Mouse (Mus musculus) layer of hippocampus, postnatal 25 days (tissue): ENCODE results near the gene Dhtkd1. TPM values are rescaled to one million over a fixed set of nuclear protein-coding genes. Genes with fewer than 3 reads are reported as not detected.
"Not testable (repeated sequence)": the region's sequence is repeated elsewhere in the genome, so short reads cannot be mapped to it uniquely, and the experiment has no call there.

Experiments used
- DNase-seq, 2 experiments: peaks; one replicate each; pipeline ENCODE4 v3.0.0; 2022; ENCODE audit warnings: mixed read lengths in 2 of 2, low spot score in 1 of 2; ENCODE audit errors: extremely low spot score in 1 of 2
- total RNA-seq, 2 experiments: library from RNA; stranded (reverse); gene quantifications; 2 replicates each; pipeline ENCODE4 v1.2.3; 2021

Gene Dhtkd1
- total RNA-seq: 10 to 100 TPM in 1 of 2 experiments, 1 to 10 TPM in 1; 8.3 to 12.0 TPM

GRCm38 (mm10) chr2:5942416-5943032 is at the start of gene Dhtkd1:
Gene Dhtkd1 (minus strand): TSS chr2:5942792.
- DNase-seq: peak; percentile 49 to 61

GRCm38 (mm10) chr2:5977532-5977931 is 34.9 kb upstream of the Dhtkd1 start:
- no peak for DNase-seq

GRCm38 (mm10) chr2:5970629-5971028 is 28.0 kb upstream of the Dhtkd1 start:
- not testable (repeated sequence) for DNase-seq

GRCm38 (mm10) chr2:5965972-5966371 is 23.4 kb upstream of the Dhtkd1 start:
- DNase-seq: no peak

GRCm38 (mm10) chr2:5963729-5964128 is 21.1 kb upstream of the Dhtkd1 start:
- not testable (repeated sequence) for DNase-seq

GRCm38 (mm10) chr2:5962265-5962664 is 19.7 kb upstream of the Dhtkd1 start:
- DNase-seq: no peak

- DNase-seq: no peak
These were observed 15.1 kb upstream of the Dhtkd1 start for GRCm38 (mm10) chr2:5957705-5958104.

- no peak for DNase-seq
These were observed 9.1 kb upstream of the Dhtkd1 start for GRCm38 (mm10) chr2:5951621-5952211.

- peak; percentile 88 to 89 for DNase-seq
These were observed 8.4 kb upstream of the Dhtkd1 start, which contains the start of gene Upf2 for GRCm38 (mm10) chr2:5950766-5951595. Gene Upf2 (plus strand): TSS chr2:5951469.

GRCm38 (mm10) chr2:5950305-5950704 is 7.7 kb upstream of the Dhtkd1 start:
- no peak for DNase-seq

- DNase-seq: not testable (repeated sequence)
These were observed 7.2 kb upstream of the Dhtkd1 start for GRCm38 (mm10) chr2:5949821-5950220.

- no peak for DNase-seq
These were observed 6.4 kb upstream of the Dhtkd1 start for GRCm38 (mm10) chr2:5948964-5949363.

- no peak for DNase-seq
These were observed 4.3 kb upstream of the Dhtkd1 start for GRCm38 (mm10) chr2:5946876-5947275.

- DNase-seq: no peak
These were observed 3.0 kb upstream of the Dhtkd1 start for GRCm38 (mm10) chr2:5945629-5946028.

GRCm38 (mm10) chr2:5943071-5943470 is 479 bp upstream of the Dhtkd1 start:
- no peak for DNase-seq

- DNase-seq: no peak
These were observed 654 bp downstream of the Dhtkd1 start for GRCm38 (mm10) chr2:5941861-5942415.

GRCm38 (mm10) chr2:5940936-5941335 is 1.7 kb downstream of the Dhtkd1 start:
- DNase-seq: no peak

GRCm38 (mm10) chr2:5939911-5940310 is 2.7 kb downstream of the Dhtkd1 start:
- no peak for DNase-seq

- DNase-seq: no peak
These were observed 3.3 kb downstream of the Dhtkd1 start for GRCm38 (mm10) chr2:5939319-5939718.

- no peak for DNase-seq
These were observed 6.0 kb downstream of the Dhtkd1 start for GRCm38 (mm10) chr2:5936550-5936949.

- no peak for DNase-seq
These were observed 6.5 kb downstream of the Dhtkd1 start for GRCm38 (mm10) chr2:5936068-5936467.
